Mouse (Mus musculus): Measurements from ENCODE around the gene Gas2. TPM values are rescaled to one million over a fixed set of nuclear protein-coding genes. Genes with fewer than 3 reads are reported as not detected.

Gas2 gene
- polyA plus RNA-seq, 1 experiment from 2014 or later = 17.5 TPM

DNA sequence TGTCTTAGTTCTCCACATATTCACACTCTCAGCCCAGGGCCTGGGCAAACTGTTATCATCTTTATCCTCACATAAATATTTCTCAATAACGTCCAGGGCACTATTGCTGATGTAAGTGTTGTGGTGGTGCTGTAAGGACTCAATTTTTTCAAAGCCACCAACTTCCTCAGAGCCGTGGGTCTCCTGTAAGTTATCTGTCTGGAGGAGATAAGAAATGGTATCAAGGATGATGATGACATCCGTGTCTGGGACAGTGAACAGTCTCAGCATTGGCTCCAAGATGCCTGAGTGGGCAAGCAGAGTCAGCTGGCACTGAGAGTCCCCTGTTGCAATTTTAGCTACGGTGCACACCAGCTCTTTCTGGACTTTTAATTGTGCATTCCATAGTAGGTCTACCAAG is 160.2 kb downstream of the Gas2 start:
- H3K4me1 ChIP-seq (ENCODE audit: control insufficient read depth, insufficient read depth, low read length) = no peaks in the 10 kb centered on the region
- no peak overlapping the region for H3K4me2 ChIP-seq (replicated peaks; ENCODE audit: low read depth, low read length)
- no peak overlapping the region for H3K4me3 ChIP-seq (ENCODE audit: low read depth, low read length)
- no peak overlapping the region for H3K9ac ChIP-seq (replicated peaks; ENCODE audit: low read depth, low read length)
- H3K9me3 ChIP-seq (ENCODE audit: control insufficient read depth, low read depth, low read length) = no peaks in the 10 kb centered on the region
- no peaks in the 10 kb centered on the region for H3K36me3 ChIP-seq (ENCODE audit: control insufficient read depth, insufficient read depth, low read length)
- no peak overlapping the region for H3K27ac ChIP-seq (ENCODE audit: low read length)
- ATAC-seq (ENCODE audit: insufficient number of reproducible peaks, insufficient read depth, low FRiP score, low read depth) = no peak
- 81% methylated on average over 4 of the region's 4 CpGs for WGBS
- H3K27me3 ChIP-seq (ENCODE audit: control insufficient read depth, insufficient read depth, low read length) = no peaks in the 10 kb centered on the region

DNA sequence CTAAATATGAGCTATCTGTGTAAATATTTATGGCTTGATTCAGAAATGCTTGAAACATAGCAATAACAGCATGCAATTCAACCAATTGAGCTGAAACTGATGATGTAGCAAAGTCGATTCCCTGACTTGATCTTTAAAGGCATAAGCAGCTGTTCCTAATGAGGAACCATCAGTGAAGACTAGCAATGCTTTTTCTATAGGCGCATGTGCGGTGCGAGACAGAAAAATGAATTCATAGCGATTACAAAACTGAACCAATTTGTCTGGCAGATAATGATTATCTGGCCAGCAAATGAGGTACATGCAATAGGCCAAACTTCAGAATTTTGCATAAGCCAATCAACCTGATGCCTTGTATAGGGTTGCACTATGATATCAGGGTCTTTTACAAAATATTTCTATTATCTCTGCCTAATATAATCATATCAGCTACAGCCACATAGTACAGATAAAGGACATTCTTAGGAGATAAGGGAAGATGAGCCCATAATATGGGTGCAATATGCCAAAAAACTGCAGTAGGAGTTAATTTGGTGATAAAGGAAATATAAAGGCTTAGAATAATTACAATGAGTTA is 162.3 kb downstream of the Gas2 start:
- 93% methylated on average over 5 of the region's 5 CpGs for WGBS
- no peak overlapping the region for H3K4me3 ChIP-seq (ENCODE audit: low read depth, low read length)
- no peaks in the 10 kb centered on the region for H3K4me1 ChIP-seq (ENCODE audit: control insufficient read depth, insufficient read depth, low read length)
- H3K27me3 ChIP-seq (ENCODE audit: control insufficient read depth, insufficient read depth, low read length) = no peaks in the 10 kb centered on the region
- H3K27ac ChIP-seq (ENCODE audit: low read length) = no peak overlapping the region
- H3K9me3 ChIP-seq (ENCODE audit: control insufficient read depth, low read depth, low read length) = no peaks in the 10 kb centered on the region
- no peak overlapping the region for H3K4me2 ChIP-seq (replicated peaks; ENCODE audit: low read depth, low read length)
- H3K36me3 ChIP-seq (ENCODE audit: control insufficient read depth, insufficient read depth, low read length) = no peaks in the 10 kb centered on the region
- H3K9ac ChIP-seq (replicated peaks; ENCODE audit: low read depth, low read length) = no peak overlapping the region
- no peak for ATAC-seq (ENCODE audit: insufficient number of reproducible peaks, insufficient read depth, low FRiP score, low read depth)

DNA sequence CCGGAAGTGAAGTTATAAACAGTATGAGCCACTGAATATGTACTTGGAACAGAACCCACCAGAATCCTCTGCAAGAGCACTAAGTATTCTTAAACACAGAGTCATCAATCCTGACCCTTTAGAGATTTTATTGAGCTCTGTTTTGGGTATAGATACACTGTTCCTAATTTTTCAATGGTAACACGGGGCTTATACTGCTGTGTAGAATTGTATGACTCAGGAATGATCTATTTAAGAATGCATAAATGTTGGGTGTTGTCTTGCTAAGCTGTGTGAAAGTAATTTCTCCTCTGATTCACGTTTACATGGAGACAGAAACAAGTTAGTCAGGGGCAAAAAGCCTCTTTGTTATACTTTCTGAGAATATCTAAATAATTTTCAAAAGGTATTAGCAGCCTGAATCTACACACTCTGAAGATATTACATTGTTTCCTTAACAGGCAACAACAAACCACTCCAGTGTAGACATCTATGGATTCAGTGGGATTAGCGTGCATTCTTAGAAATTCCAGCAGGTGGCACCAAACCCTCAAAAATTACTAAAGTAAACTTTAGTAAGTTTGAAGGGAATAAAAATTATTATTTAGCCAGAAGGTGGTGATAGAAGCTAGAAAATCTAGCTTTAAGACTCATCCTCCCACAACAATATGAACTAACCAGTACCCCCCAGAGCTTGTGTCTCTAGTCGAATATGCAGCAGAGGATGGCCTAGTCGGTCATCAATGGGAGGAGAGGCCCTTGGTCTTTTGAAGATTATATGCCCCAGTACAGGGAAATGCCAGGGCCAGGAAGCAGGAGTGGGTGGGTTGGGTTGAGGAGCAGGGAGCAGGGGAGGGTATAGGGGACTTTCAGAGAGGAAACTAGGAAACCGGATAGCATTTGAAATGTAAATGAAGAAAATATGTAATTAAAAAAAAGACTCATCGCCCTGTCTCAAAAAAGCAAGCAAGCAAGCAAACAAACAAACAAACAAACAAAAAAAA is 176.1 kb downstream of the Gas2 start:
- no peaks in the 10 kb centered on the region for H3K4me1 ChIP-seq (ENCODE audit: control insufficient read depth, insufficient read depth, low read length)
- H3K36me3 ChIP-seq (ENCODE audit: control insufficient read depth, insufficient read depth, low read length) = no peaks in the 10 kb centered on the region
- 45% methylated on average over 8 of the region's 8 CpGs for WGBS
- no peak overlapping the region for H3K4me3 ChIP-seq (ENCODE audit: low read depth, low read length)
- ATAC-seq (ENCODE audit: insufficient number of reproducible peaks, insufficient read depth, low FRiP score, low read depth) = no peak
- H3K9ac ChIP-seq (replicated peaks; ENCODE audit: low read depth, low read length) = no peak overlapping the region
- H3K9me3 ChIP-seq (ENCODE audit: control insufficient read depth, low read depth, low read length) = no peaks in the 10 kb centered on the region
- no peaks in the 10 kb centered on the region for H3K27me3 ChIP-seq (ENCODE audit: control insufficient read depth, insufficient read depth, low read length)
- no peak overlapping the region for H3K27ac ChIP-seq (ENCODE audit: low read length)
- H3K4me2 ChIP-seq (replicated peaks; ENCODE audit: low read depth, low read length) = no peak overlapping the region

Other genes starting within 250 kb of the Gas2 start
- not detected in 2 replicates for gene Slc17a6, start 240.0 kb upstream of the Gas2 start, polyA plus RNA-seq (2014; fragmentation: Nextera tagmentation; extraction: Ambion mirVana)
- gene Fancf, start 252 bp downstream of the Gas2 start, polyA plus RNA-seq (2014; fragmentation: Nextera tagmentation; extraction: Ambion mirVana) = 5.1 and 7.0 TPM in 2 replicates
- gene Svip, start 144.0 kb downstream of the Gas2 start, polyA plus RNA-seq (2014; fragmentation: Nextera tagmentation; extraction: Ambion mirVana) = 13.1 and 14.8 TPM in 2 replicates
- not detected in 2 replicates for gene 1700015G11Rik, start 153.7 kb downstream of the Gas2 start, polyA plus RNA-seq (2014; fragmentation: Nextera tagmentation; extraction: Ambion mirVana)

All from stomach, embryonic 14.5 days (tissue).